Mouse (Mus musculus) thymus, postnatal 25 days (tissue): Measurements from ENCODE around the gene Reep3.

Experiments
- DNase-seq: peaks from one replicate; pipeline ENCODE4 v3.0.0; 2022

Reep3 gene

GRCm38 (mm10) chr10:66968541-66968940 is 128.2 kb downstream of the Reep3 start:
- no peak for DNase-seq

DNA sequence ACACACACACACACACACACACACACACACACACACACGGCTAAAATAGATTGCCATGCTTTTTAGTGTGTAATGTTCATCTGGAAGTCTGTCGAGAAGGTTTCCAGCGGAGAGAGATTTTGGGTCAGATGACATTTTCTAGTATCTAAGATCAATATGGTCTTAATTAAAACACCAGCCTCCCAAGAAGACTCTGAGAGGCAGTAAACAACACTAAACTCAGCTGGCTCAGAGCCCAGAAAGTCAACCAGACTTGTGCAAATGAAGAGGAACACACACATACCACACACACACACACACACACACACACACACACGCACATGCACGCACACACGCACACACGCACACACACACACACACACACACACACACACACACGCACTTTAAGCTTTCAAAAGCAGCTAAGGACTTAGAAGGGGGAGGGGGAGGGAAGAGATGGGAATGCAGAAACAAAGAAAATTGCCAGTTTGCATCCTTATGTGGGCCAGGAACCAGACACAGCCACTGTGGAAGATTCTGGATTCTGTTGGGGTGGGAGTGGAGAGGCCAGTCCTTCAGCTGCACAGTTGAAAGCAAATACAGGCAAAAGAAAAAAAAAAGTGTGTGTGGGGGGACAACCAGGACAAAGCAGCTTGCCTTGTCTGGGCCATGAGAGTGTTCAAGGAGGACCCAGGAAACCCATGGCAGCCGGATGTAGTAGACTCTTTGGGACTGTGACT is 130.2 kb downstream of the Reep3 start:
- DNase-seq: no peak

- DNase-seq: no peak
Observed at GRCm38 (mm10) chr10:66960136-66960535, 136.6 kb downstream of the Reep3 start.
